Mouse (Mus musculus) spleen, adult 12 weeks (tissue): ENCODE results near the gene Sfswap.
"Not testable (repeated sequence)": the region's sequence is repeated elsewhere in the genome, so short reads cannot be mapped to it uniquely, and the experiment has no call there.

Experiments used
- DNase-seq: peaks from one replicate; pipeline ENCODE4 v3.0.0; 2022; ENCODE audit warnings: low spot score

Gene Sfswap

DNA sequence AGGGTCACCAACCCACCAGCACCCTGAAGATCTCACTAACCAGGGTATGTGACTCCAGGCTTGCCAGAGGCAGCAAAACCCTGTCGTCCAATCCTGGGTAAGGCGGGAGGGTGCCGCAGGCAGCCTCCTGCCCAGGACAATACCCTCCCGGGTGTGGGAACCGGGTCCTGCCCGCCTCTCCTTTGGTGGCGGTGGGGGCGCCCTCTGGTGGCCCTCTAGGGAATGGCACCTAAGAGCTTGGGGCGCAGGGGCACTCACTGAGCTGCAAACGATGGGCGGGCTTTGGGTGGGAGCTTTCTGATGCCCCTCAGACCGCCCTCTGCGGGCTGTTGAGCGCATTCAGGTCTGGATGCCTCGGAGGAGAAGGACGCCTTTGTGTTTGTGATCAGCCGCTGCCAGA lies 85.0 kb downstream of the Sfswap start:
- DNase-seq: peak; percentile 58

DNA sequence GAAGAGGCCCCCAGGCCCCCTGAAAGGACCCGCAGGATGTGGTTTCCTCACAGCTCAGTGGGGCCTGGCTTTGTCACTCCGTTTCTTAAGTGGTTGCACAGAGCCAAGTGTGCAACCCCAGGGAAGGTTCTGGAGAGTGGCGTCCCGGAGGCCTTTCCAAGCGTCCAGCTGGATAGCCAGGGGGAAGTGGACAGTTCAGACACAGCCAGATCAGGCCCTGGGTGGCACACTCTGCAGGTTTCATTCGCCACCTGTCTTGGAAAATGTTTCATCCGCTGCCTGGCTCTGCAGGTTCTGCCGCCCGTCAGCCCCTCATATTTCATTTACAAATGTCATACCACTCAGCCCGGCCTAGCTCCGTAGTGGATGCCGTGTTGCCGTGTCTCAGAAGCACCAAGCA lies 85.5 kb downstream of the Sfswap start:
- no peak for DNase-seq

DNA sequence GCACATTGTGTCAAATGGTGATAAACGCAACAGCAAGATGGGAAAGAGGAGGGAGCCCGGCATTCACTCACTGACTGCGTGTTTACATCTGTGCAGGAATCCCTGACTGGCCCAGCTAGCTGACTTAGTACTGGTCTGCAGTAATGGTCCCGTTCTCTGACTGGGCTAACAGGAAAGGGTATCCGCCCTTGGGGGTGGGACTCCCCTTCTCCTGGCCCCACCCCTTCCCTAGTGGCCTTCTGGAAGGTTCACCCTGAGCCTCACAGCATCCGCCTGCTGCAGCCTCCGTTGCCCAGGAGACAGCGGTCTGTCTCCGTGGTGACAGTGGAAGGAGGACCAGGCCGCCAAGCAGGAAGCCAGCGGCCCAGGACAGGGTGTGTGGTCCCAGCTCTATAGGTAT lies 89.9 kb downstream of the Sfswap start:
- no peak for DNase-seq

DNA sequence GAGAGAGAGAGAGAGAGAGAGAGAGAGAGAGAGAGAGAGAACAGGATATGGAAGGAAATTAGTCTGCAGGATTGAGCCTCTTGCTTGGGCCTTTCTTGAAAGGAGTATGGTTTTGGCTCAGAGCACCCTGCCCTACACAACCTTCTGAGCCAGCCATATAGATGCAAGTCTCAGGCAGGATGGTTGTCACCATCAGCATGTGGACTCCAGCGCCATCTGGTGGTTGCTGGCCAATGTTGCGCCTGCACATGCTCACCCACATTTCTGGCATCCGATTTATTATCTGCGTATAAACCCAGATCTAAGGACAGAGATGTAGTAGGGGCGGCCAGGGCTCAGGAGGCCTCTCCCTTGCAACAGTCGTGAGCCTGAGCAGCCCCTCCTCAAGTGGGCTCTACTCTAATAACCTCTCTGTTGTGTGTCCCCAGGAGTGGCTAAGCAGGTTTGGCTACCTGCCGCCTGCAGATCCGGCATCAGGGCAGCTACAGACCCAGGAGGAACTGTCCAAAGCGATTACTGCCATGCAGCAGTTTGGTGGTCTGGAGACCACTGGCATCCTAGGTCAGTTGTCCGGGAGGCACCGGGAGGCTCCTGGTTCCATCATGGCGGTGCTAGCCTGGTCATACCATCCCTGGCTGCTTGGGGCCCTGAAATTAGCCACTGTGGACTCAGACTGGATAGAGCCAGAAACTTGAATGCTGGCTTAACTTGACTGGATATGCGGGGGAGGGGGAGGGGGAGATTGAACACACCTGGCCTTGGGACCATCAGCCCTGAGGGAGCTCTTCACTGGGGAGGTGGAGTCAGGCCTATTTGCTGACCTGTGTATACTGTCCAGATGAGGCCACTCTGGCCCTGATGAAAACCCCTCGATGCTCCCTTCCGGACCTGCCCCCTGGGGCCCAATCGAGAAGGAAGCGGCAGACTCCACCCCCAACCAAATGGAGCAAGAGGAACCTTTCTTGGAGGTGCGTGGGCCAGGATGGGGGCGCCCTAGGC lies 93.4 kb downstream of the Sfswap start:
- peak; percentile 69 for DNase-seq

DNA sequence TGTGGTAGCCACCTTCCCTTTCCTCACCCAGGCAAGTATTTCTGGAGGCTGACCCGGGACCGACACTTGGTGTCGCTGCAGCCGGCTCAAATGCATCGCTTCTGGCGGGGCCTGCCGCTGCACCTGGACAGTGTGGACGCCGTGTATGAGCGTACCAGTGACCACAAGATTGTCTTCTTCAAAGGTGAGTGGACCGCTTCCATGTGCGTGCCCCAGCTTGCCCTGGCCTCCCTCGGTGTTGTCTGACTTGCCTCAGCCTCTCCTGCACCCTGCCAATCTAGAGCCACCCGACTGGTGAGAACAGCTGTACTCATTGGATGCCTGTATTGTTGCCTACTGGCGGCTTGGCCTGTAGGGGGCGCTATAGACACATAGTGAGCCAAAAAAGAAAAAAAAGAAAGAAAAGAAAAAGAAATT lies 101.1 kb downstream of the Sfswap start:
- DNase-seq: no peak

DNA sequence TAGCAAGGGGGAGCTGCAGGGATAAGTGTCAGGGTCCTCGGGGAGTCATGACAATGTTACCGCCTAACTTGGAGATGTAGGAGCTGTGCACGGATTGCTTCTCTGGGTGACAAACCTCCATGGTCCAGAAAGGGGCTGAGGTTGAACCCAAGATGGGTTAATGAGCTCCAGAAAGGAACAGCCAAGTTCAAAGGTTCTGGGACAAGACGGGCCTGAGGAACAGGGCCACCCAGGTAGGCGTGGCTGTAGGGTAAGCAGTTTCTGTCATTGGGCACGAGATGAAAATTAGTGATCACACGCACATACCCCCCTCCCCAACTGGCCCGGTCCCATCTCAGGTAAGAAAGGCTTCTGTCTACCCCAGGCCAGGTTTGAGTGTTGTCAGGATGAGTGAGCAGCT lies 106.5 kb downstream of the Sfswap start:
- DNase-seq: no peak

DNA sequence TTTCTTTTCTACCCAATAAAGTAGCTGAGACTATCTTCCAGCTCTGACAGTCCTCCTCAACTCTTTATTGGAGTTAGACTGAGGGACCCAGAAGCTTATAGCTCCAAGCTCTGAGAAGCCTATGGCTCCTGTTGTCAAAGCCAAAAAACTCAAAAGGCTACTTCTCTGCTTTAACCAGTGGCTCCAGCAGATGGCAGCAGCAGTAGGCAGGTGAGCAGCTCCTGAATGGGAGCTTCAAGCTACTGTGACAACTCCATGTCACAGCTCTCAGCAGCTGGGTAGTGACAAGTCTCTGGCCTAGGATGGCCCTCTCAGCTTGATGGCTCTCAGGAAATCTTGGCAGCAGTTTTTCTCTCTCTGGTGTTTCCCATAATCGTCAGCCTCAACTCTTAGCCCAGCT lies 110.0 kb downstream of the Sfswap start:
- peak; percentile 8 for DNase-seq

DNA sequence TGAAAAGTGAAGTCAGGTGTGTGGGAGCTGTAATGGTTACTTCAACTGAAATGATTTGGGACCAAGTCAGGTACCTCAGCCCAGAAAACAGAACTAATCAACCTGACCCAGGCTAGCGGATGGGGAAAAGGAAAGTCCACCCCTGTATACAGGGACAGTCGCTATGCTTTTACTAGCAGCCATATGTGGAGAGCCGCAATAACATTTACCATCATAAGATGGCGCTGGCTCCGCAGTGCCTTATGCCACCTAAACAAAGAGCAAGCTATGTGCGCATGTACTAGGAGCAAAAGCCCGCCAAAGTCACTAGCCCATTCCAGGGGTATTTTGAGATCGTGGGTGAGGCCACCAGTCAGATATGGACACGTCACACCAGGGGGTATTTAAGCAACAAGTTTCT lies 119.6 kb downstream of the Sfswap start:
- DNase-seq: not testable (repeated sequence)
